Mouse (Mus musculus): ENCODE measurements around the gene Pcgf6.
"Not testable (repeated sequence)": the region's sequence is repeated elsewhere in the genome, so short reads cannot be mapped to it uniquely, and the experiment has no call there.

The Pcgf6 gene

GRCm38 (mm10) chr19:46998953-46999352, 51.8 kb downstream of the Pcgf6 start:
- no peak for DNase-seq (ENCODE audit: low read depth, low spot score)

GRCm38 (mm10) chr19:46998168-46998870, 52.4 kb downstream of the Pcgf6 start:
- DNase-seq (ENCODE audit: low read depth, low spot score), result no peak

DNA sequence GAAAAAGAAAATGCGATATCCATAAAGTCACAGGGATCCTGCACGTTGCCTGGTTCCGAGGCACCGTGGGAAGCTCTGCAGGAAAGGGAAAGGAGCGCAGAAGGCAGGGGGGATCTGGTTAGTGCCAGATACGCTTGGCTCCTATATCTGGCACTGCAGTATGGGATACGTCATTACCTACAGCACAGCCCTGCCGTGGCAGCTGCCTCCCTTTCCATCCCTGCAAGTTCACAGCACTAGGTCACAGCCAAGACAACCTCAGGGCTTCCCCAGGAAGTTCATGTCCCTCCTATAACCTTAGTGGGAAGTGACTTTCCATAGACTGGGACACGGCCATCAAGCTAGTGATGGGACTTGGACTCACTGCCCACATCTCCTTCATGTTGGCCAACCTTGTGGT, 54.6 kb downstream of the Pcgf6 start:
- DNase-seq (ENCODE audit: low read depth, low spot score), result no peak

DNA sequence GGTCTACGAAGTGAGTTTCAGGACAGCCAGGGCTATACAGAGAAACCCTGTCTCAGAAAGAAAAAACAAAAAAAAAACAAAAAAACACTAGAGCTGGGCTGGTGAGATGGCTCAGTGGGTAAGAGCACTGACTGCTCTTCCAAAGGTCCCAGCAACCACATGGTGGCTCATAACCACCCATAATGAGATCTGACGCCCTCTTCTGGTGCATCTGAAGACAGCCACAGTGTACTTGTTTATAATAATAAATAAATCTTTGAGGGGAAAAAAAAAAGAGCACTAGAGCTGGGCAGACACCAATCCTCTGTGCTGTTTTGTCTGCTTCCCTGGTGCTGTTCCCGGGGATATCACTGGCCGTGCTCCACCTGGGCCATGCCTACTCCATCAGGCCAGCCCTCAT, 58.4 kb downstream of the Pcgf6 start:
- not testable (repeated sequence) for DNase-seq (ENCODE audit: low read depth, low spot score)

- peak; percentile 86 for DNase-seq (ENCODE audit: low read depth, low spot score)
Observed at GRCm38 (mm10) chr19:46991145-46991544, 59.6 kb downstream of the Pcgf6 start.

- DNase-seq (ENCODE audit: low read depth, low spot score), result not testable (repeated sequence)
Observed at GRCm38 (mm10) chr19:46990625-46991024, 60.1 kb downstream of the Pcgf6 start.

- no peak for DNase-seq (ENCODE audit: low read depth, low spot score)
Observed at GRCm38 (mm10) chr19:46990153-46990518, 60.6 kb downstream of the Pcgf6 start.

DNA sequence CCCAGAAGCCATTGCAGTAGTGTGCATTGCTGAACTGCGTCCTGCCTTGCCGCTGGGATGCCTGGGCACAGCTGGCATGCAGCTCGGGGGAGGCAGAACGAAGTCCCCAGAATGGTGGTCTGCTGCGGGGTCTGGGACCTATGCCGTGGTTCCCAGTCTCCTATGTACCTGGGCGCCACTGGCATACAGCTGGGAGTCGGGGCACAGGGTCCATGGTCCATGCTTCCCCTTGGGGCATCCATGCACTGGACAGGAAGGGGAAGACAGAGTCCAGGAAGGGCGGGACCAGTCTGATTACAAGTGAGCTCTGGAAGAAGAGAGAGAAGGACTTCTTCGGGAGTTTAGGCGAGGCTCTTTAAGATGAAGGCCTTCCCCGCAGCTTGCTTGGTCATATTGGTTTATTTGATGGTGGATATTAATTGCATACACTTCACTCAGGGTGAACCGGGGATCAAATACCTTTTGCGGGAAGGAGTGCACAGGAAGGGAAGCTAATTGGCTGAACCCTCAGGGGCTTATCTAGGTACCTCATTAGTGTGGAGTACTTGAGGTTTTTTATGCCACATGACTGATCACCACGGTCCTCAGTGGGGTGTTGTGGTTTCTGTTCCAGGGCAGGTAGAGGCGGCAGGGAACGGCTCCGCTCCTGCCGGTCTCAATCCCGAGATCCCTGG, 61.1 kb downstream of the Pcgf6 start:
- DNase-seq (ENCODE audit: low read depth, low spot score), result no peak

DNA sequence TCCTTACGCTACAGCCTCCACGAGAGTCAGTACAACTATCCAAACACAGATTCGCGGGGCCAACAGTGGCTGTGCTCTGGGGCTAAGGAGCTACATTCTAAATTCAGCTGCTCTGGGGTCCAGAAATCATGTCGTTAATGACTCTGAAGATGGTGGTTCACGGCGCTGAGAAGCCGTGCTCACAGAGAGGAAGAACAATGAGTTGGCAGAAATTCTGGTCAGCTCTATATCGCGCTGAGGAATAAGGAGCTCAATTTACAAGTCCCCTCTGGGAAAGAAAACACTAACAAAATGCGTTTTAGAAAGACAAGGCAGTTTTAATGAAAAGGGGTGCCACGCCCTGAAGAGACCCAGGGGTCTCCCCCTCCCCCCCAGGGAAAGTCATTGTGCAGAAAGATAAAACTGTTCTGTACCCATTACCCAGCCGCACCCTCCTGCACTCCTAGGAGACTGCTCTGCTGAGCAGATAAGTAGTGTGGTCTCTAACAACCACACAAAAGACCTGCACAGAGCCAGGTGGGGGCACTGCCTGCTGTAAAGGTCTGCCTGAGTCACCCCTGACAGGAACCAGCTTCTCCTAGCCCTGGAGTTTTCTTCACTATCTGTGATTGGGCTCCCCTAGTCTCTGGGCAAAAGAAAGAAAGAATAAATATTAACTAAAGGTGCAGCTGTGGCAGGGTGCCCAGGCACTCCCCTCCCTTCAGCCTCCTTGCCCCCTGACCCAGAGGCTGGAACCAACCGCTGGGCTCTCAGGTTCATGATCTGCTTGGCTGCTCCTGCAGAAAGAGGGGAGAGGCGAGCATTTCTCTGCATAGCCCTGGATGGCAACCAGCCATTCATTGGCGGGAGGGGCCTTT, 62.2 kb downstream of the Pcgf6 start:
- no peak for DNase-seq (ENCODE audit: low read depth, low spot score)

DNA sequence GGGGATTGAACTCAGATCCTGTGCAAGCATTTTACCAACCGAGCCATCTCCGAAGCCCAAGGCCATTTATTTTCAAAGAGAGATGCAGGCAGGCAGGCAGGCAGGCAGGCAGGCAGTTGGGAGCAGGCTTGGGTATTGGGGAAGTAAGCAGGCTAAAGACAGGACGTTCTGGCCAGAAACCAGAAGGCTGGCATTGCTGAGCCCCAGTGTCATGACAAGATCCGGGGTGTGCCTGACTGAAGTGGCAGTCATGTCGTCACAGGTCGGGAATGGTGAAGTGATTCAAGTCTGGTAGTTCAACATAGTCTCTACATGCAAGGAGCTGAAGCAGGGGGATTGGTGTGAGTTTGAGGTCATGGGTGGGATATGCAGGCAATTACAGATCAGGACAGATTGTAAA, 63.1 kb downstream of the Pcgf6 start:
- DNase-seq (ENCODE audit: low read depth, low spot score), result no peak

DNA sequence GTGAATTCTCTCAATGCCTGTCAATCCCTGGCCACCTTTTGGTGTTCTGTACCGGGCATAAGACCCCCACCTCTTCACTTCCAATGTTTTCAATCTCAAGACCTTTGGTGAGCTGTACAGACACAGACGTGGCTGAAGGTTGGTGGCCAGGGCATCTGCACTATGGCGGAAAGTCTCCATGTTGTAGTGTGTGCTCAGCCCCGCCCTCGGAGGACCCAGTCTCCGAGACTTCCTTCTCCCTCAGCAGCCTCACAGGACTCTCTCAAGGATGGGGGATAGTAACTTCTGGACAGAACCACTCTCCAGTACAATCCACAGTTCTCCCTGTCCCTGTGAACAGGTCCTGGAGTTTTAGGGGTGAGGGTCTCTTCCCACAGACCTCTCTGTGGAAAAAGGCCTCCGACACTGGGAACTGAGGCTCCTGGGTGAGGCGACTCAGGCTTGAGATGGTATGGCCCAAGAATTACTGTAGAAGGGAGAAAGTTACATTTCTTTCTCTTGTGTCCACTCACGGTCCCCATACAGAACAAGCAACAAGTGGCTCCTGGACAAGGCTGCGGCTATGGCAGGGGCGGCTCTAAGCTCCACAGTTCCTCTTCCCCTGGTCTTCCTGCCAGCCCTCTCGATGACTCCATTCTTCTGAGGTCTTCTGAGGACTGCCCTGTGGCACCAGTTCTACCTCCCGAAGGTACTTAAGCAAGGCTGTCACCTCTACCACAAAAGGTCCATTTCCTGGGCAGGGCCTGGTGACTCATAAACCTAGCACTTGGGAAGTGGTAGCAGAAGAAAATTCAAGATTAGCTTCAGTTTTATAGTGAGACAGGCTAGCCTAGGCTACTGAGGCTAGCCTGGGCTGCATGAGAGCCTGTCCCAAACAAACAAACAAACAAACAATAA, 65.7 kb downstream of the Pcgf6 start:
- no peak for DNase-seq (ENCODE audit: low read depth, low spot score)

GRCm38 (mm10) chr19:46983966-46984380, 66.7 kb downstream of the Pcgf6 start:
- no peak for DNase-seq (ENCODE audit: low read depth, low spot score)

All from CD4-positive, CD25-positive, alpha-beta regulatory T cell, adult 2 months (primary cell).